ENCODE assay signal across 27 mouse cellular contexts in the genomic region with DNA sequence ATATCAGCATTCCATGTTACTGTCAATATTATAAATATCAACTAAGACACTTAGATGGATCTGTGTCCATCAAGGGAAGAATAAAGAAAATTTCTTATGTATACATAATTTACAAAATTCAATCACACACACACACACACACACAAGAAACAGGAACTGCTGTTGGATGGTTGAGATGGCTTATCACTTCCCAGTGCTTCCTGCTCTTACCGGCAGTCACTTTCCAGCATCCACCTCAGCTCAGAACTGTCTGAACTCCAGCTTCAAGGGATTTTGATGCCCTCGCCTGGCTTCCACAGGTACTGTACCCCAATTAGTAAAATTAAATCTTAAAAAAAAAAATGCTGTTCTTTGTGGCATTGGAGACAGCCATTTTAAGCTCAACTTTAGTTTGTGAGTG. TPM values are rescaled to one million over a fixed set of nuclear protein-coding genes. Genes with fewer than 3 reads are reported as not detected.
A peak's percentile ranks its signal among the peaks of the same experiment; 100 is the strongest.
DNase-seq lines count a peak whose midpoint lies in the region; ATAC-seq and TF ChIP-seq lines count a peak whose summit lies in the region.
"Had no signal": no experiment of that assay in that cellular context is flagged by ENCODE, and none has a peak within 500 bp of the region (broad histone marks: within the 10 kb centered on the region; RNA-seq: fewer than 3 reads in every experiment).

No protein-coding gene starts in this region.

- H3K9ac ChIP-seq in hindbrain, postnatal 0 days (replicated peaks; ENCODE audit: low read length), result no peak overlapping the region
- no peak overlapping the region for H3K9ac ChIP-seq in hindbrain, embryonic 12.5 days
- H3K9ac ChIP-seq in midbrain, postnatal 0 days (replicated peaks; ENCODE audit: low read length, poor library complexity, severe bottlenecking), result no peak overlapping the region
- H3K9ac ChIP-seq in midbrain, embryonic 14.5 days (replicated peaks; ENCODE audit: low read length), result no peak overlapping the region
- H3K9ac ChIP-seq: forebrain, postnatal 0 days; heart, embryonic 15.5 days; hindbrain, embryonic 14.5 days; lung, embryonic 15.5 days; midbrain, embryonic 15.5 days; neural tube, embryonic 13.5 days had no signal

- no peaks in the 10 kb centered on the region for H3K36me3 ChIP-seq in hindbrain, postnatal 0 days (ENCODE audit: insufficient read depth, low read length)
- H3K36me3 ChIP-seq in hindbrain, embryonic 12.5 days, result no peaks in the 10 kb centered on the region
- H3K36me3 ChIP-seq in midbrain, postnatal 0 days (ENCODE audit: insufficient read depth, low read length), result no peaks in the 10 kb centered on the region
- no peaks in the 10 kb centered on the region for H3K36me3 ChIP-seq in midbrain, embryonic 14.5 days (ENCODE audit: control insufficient read depth, insufficient read depth, low read length)
- H3K36me3 ChIP-seq: heart, embryonic 10.5 days; heart, embryonic 15.5 days; lung, embryonic 15.5 days; midbrain, embryonic 15.5 days; neural tube, embryonic 13.5 days had no signal

- no peak overlapping the region for H3K4me3 ChIP-seq in hindbrain, postnatal 0 days (ENCODE audit: low read length)
- no peak overlapping the region for H3K4me3 ChIP-seq in hindbrain, embryonic 12.5 days
- no peak overlapping the region for H3K4me3 ChIP-seq in midbrain, postnatal 0 days (ENCODE audit: low read depth, low read length)
- no peak overlapping the region for H3K4me3 ChIP-seq in midbrain, embryonic 14.5 days (replicated peaks; ENCODE audit: low read depth, low read length)
- H3K4me3 ChIP-seq: erythroblast, embryonic 14.5 days; heart, embryonic 10.5 days; heart, embryonic 15.5 days; lung, embryonic 15.5 days; midbrain, embryonic 15.5 days; myocyte; neural tube, embryonic 13.5 days had no signal

- no peak overlapping the region for H3K27ac ChIP-seq in hindbrain, postnatal 0 days
- H3K27ac ChIP-seq in hindbrain, embryonic 12.5 days, result no peak overlapping the region
- H3K27ac ChIP-seq in midbrain, postnatal 0 days (ENCODE audit: low read depth, low read length), result no peak overlapping the region
- H3K27ac ChIP-seq in midbrain, embryonic 14.5 days (replicated peaks; ENCODE audit: low read depth, low read length), result no peak overlapping the region
- H3K27ac ChIP-seq: heart, embryonic 10.5 days; heart, embryonic 15.5 days; hindbrain, embryonic 14.5 days; lung, embryonic 15.5 days; midbrain, embryonic 15.5 days; neural tube, embryonic 13.5 days had no signal

- H3K4me1 ChIP-seq in hindbrain, postnatal 0 days (ENCODE audit: insufficient read depth, low read length), result no peaks in the 10 kb centered on the region
- no peaks in the 10 kb centered on the region for H3K4me1 ChIP-seq in hindbrain, embryonic 12.5 days
- no peaks in the 10 kb centered on the region for H3K4me1 ChIP-seq in midbrain, postnatal 0 days (ENCODE audit: insufficient read depth, low read length)
- H3K4me1 ChIP-seq in midbrain, embryonic 14.5 days (ENCODE audit: control insufficient read depth, insufficient read depth, low read length), result no peaks in the 10 kb centered on the region
- H3K4me1 ChIP-seq: heart, embryonic 10.5 days; heart, embryonic 15.5 days; lung, embryonic 15.5 days; midbrain, embryonic 15.5 days; neural tube, embryonic 13.5 days had no signal

- H3K27me3 ChIP-seq in hindbrain, postnatal 0 days (ENCODE audit: insufficient read depth, low read length), result no peaks in the 10 kb centered on the region
- H3K27me3 ChIP-seq in hindbrain, embryonic 12.5 days, result no peaks in the 10 kb centered on the region
- H3K27me3 ChIP-seq in midbrain, postnatal 0 days (ENCODE audit: insufficient read depth, low read length), result no peaks in the 10 kb centered on the region
- H3K27me3 ChIP-seq in midbrain, embryonic 14.5 days (ENCODE audit: control insufficient read depth, insufficient read depth, low read length), result no peaks in the 10 kb centered on the region
- H3K27me3 ChIP-seq: CH12.LX; heart, embryonic 15.5 days; lung, embryonic 15.5 days; midbrain, embryonic 15.5 days; neural tube, embryonic 13.5 days; Patski had no signal

- no peaks in the 10 kb centered on the region for H3K9me3 ChIP-seq in hindbrain, postnatal 0 days (ENCODE audit: low read length)
- H3K9me3 ChIP-seq in hindbrain, embryonic 12.5 days (replicated peaks), result no peaks in the 10 kb centered on the region
- H3K9me3 ChIP-seq in midbrain, postnatal 0 days (ENCODE audit: low read length), result no peaks in the 10 kb centered on the region
- H3K9me3 ChIP-seq in midbrain, embryonic 14.5 days (ENCODE audit: control insufficient read depth, low read length), result no peaks in the 10 kb centered on the region
- H3K9me3 ChIP-seq: heart, embryonic 10.5 days; heart, embryonic 15.5 days; lung, embryonic 15.5 days; midbrain, embryonic 15.5 days; neural tube, embryonic 13.5 days had no signal

- no peak overlapping the region for H3K4me2 ChIP-seq in hindbrain, postnatal 0 days (ENCODE audit: low read depth, low read length)
- H3K4me2 ChIP-seq in hindbrain, embryonic 12.5 days (replicated peaks), result no peak overlapping the region
- no peak overlapping the region for H3K4me2 ChIP-seq in midbrain, postnatal 0 days (ENCODE audit: low read depth, low read length, poor library complexity, severe bottlenecking)
- H3K4me2 ChIP-seq in midbrain, embryonic 14.5 days (ENCODE audit: low read length), result no peak overlapping the region
- H3K4me2 ChIP-seq: heart, embryonic 15.5 days; hindbrain, embryonic 14.5 days; lung, embryonic 15.5 days; midbrain, embryonic 15.5 days; neural tube, embryonic 13.5 days had no signal

- TF ChIP-seq CTCF in hindbrain, postnatal 0 days (IDR thresholded peaks at IDR 0.05; ENCODE audit: low read depth), result peak; percentile 30
- no peak for TF ChIP-seq CTCF in midbrain, postnatal 0 days (IDR thresholded peaks at IDR 0.05)

- ATAC-seq in hindbrain, postnatal 0 days, result peak; percentile 66; the same call in 1 of the 2 replicates
- ATAC-seq in hindbrain, embryonic 12.5 days (ENCODE audit: low FRiP score), result no peak
- ATAC-seq in midbrain, postnatal 0 days (ENCODE audit: low FRiP score), result no peak
- ATAC-seq in midbrain, embryonic 14.5 days (ENCODE audit: low FRiP score, low TSS enrichment), result no peak
- peak; percentile 97 to 99 for ATAC-seq in hematopoietic stem cell, adult 5-6 weeks (replicated peaks in 1 of 2; ENCODE audit: insufficient read depth in 1 of 2, low FRiP score in 2 of 2, low TSS enrichment in 1 of 2, low read depth in 1 of 2, poor library complexity in 2 of 2, severe bottlenecking in 2 of 2)
- ATAC-seq: forebrain, postnatal 0 days; inflammation-experienced regulatory T-cells, adult 6 months; midbrain, embryonic 15.5 days; Patski had no signal

- peak; percentile 21 for DNase-seq in hindbrain, postnatal 0 days (ENCODE audit: low spot score)
- peak; percentile 19 for DNase-seq in midbrain, postnatal 0 days (ENCODE audit: low spot score)
- DNase-seq in midbrain, embryonic 14.5 days, result no peak
- DNase-seq in adrenal gland, adult (ENCODE audit: inconsistent age in 2 of 2, low spot score in 1 of 2), result no peak
- no peak for DNase-seq in neural tube, embryonic 10.5 days (ENCODE audit: extremely low spot score, low spot score)
- DNase-seq: adrenal gland, postnatal 14 days; cerebellum, adult 18-20 months; cerebellum, postnatal 10 days; forebrain, postnatal 0 days; kidney, adult 2 months; kidney, postnatal 10 days; layer of hippocampus, adult 9-11 months; lung, postnatal 4 days; right cerebral cortex, postnatal 4 days had no signal

- WGBS in hindbrain, postnatal 0 days, result 65% methylated on average over 2 of the region's 2 CpGs
- 67% methylated on average over 2 of the region's 2 CpGs for WGBS in hindbrain, embryonic 12.5 days
- 66% methylated on average over 2 of the region's 2 CpGs for WGBS in midbrain, postnatal 0 days
- WGBS in midbrain, embryonic 14.5 days, result 78% methylated on average over 2 of the region's 2 CpGs

RNA-seq across cellular contexts. Expression of a gene that starts 26.7 kb away (rescaled TPM):
- 38.1 and 46.5 TPM in 2 replicates for total RNA-seq in hindbrain, postnatal 0 days (2014; rRNA removed)
- polyA plus RNA-seq in hindbrain, postnatal 0 days (2015; fragmentation: Nextera tagmentation; extraction: Ambion mirVana), result 211 and 226 TPM in 2 replicates
- polyA plus RNA-seq in hindbrain, embryonic 12.5 days (2016; fragmentation: Nextera tagmentation; extraction: Ambion mirVana), result 186 and 191 TPM in 2 replicates
- 55.7 and 70.7 TPM in 2 replicates for total RNA-seq in midbrain, postnatal 0 days (2014; rRNA removed)
- 195 and 196 TPM in 2 replicates for polyA plus RNA-seq in midbrain, postnatal 0 days (2015; fragmentation: Nextera tagmentation; extraction: Ambion mirVana)
- polyA plus RNA-seq in midbrain, embryonic 14.5 days (2014; fragmentation: Nextera tagmentation; extraction: Ambion mirVana), result 198 and 218 TPM in 2 replicates
- 216 and 342 TPM in 2 replicates for total RNA-seq in hematopoietic stem cell, adult 5-6 weeks (2017)

RNA-seq across cellular contexts. Expression of a gene that starts 27.2 kb away (rescaled TPM):
- 9.4 and 11.7 TPM in 2 replicates for total RNA-seq in hindbrain, postnatal 0 days (2014; rRNA removed)
- 2.9 and 3.6 TPM in 2 replicates for polyA plus RNA-seq in hindbrain, postnatal 0 days (2015; fragmentation: Nextera tagmentation; extraction: Ambion mirVana)
- 4.8 TPM in 2 replicates for polyA plus RNA-seq in hindbrain, embryonic 12.5 days (2016; fragmentation: Nextera tagmentation; extraction: Ambion mirVana)
- 12.7 and 22.4 TPM in 2 replicates for total RNA-seq in midbrain, postnatal 0 days (2014; rRNA removed)
- 2.2 and 2.5 TPM in 2 replicates for polyA plus RNA-seq in midbrain, postnatal 0 days (2015; fragmentation: Nextera tagmentation; extraction: Ambion mirVana)
- 4.2 and 4.6 TPM in 2 replicates for polyA plus RNA-seq in midbrain, embryonic 14.5 days (2014; fragmentation: Nextera tagmentation; extraction: Ambion mirVana)
- total RNA-seq in hematopoietic stem cell, adult 5-6 weeks (2017), result 25.4 and 33.5 TPM in 2 replicates

Comparison
In these comparisons a context has a peak if more than half of its experiments do, and no peak if none do; other contexts are left out.
1. ATAC-seq: peak in hindbrain, postnatal 0 days (single experiment) and hematopoietic stem cell, adult 5-6 weeks (2 of 2); none in hindbrain, embryonic 12.5 days (single experiment), midbrain, postnatal 0 days (single experiment) and midbrain, embryonic 14.5 days (single experiment).
2. DNase-seq: peak in hindbrain, postnatal 0 days (single experiment) and midbrain, postnatal 0 days (single experiment); none in midbrain, embryonic 14.5 days (single experiment), adrenal gland, adult (0 of 2) and neural tube, embryonic 10.5 days (single experiment).